7 mouse cellular contexts compared by ENCODE assay signal in the genomic region with DNA sequence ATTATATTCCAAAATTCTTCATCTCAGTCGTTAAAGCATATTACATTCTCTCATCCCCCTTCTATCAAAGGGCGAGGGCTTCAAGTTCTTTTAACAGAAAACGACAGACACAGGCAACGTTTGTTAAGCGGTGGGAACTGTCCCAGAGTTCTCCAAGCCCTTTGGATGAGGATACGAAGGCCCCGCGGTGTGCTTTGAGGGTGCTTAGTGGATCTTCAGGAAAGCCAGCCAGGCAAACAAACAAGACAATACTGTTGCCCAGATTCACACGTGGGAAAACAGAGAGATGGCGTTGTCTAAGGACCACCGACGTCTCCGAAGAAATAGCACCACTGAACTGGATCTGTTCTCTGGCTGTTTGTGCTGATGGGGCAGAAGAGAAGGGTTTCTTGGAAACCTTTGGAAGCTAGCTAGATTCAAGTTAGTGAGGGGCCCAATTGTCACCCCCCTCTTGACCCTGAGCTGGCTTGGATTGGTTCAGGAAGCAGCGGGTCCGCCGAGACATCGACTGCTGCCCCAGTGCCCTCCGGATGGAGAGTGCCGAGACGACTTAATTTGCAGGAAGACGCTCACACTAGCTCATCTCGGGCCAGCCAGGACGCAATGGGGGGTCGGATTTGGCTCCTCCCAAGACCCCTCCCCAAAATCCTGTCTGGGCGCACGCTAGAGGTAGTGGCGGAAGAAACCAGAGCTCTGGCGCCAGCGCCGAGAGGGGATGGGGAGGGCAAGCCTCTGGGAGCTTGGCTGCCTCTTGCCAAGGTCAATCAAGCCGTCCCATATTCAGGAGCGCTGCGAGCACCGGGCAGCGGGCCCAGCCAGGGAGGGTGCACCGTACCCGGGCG. TPM values are rescaled to one million over a fixed set of nuclear protein-coding genes. Genes with fewer than 3 reads are reported as not detected.
DNase-seq lines count a peak whose midpoint lies in the region; ATAC-seq and TF ChIP-seq lines count a peak whose summit lies in the region.

No protein-coding gene starts in this region.

- H3K4me1 ChIP-seq in bone marrow macrophage, adult 2 months (ENCODE audit: control insufficient read depth, insufficient read depth, low read length), result peaks cover 5% of the 10 kb centered on the region
- peaks cover 65% of the 10 kb centered on the region for H3K4me1 ChIP-seq in limb, embryonic 14.5 days (ENCODE audit: control insufficient read depth, insufficient read depth, low read length)
- H3K4me1 ChIP-seq in midbrain, embryonic 15.5 days, result peaks cover 30% of the 10 kb centered on the region

- peak overlapping the region; percentile 45 for H3K4me3 ChIP-seq in bone marrow macrophage, adult 2 months (ENCODE audit: insufficient read depth, low read length)
- peak overlapping the region; percentile 38 for H3K4me3 ChIP-seq in limb, embryonic 14.5 days (replicated peaks; ENCODE audit: low read length)
- H3K4me3 ChIP-seq in midbrain, embryonic 15.5 days, result peak overlapping the region; percentile 33

- peak overlapping the region; percentile 85 for H3K4me2 ChIP-seq in limb, embryonic 14.5 days (replicated peaks; ENCODE audit: low read depth, low read length, severe bottlenecking)
- H3K4me2 ChIP-seq in midbrain, embryonic 15.5 days, result peak overlapping the region; percentile 66

- no peak overlapping the region for H3K27ac ChIP-seq in bone marrow macrophage, adult 2 months (ENCODE audit: insufficient read depth, low read depth, low read length)
- peak overlapping the region; percentile 40; the same call in 1 of the 2 replicates for H3K27ac ChIP-seq in limb, embryonic 14.5 days (replicated peaks; ENCODE audit: low read depth, low read length)
- H3K27ac ChIP-seq in midbrain, embryonic 15.5 days, result no peak overlapping the region

- no peaks in the 10 kb centered on the region for H3K9me3 ChIP-seq in limb, embryonic 14.5 days (ENCODE audit: control insufficient read depth, low read length)
- no peaks in the 10 kb centered on the region for H3K9me3 ChIP-seq in midbrain, embryonic 15.5 days

- no peak for ATAC-seq in limb, embryonic 14.5 days (ENCODE audit: low FRiP score, low read depth)
- ATAC-seq in midbrain, embryonic 15.5 days (replicated peaks), result peak; percentile 32; the same call in 1 of the 2 replicates

- WGBS in limb, embryonic 14.5 days, result 5% methylated on average over 38 of the region's 38 CpGs
- 5% methylated on average over 38 of the region's 38 CpGs for WGBS in midbrain, embryonic 15.5 days

- H3K9ac ChIP-seq in limb, embryonic 14.5 days (ENCODE audit: low read depth, low read length, severe bottlenecking), result peak overlapping the region; percentile 44; the same call in 1 of the 2 replicates
- no peak overlapping the region for H3K9ac ChIP-seq in midbrain, embryonic 15.5 days

- no peaks in the 10 kb centered on the region for H3K36me3 ChIP-seq in limb, embryonic 14.5 days (ENCODE audit: control insufficient read depth, insufficient read depth, low read length)
- H3K36me3 ChIP-seq in midbrain, embryonic 15.5 days (replicated peaks), result no peaks in the 10 kb centered on the region

- no peaks in the 10 kb centered on the region for H3K27me3 ChIP-seq in limb, embryonic 14.5 days (ENCODE audit: control insufficient read depth, insufficient read depth, low read length)
- peaks cover 38% of the 10 kb centered on the region for H3K27me3 ChIP-seq in midbrain, embryonic 15.5 days (replicated peaks)

- peak; percentile 69 for DNase-seq in embryo, embryonic 10.5 days (ENCODE audit: low spot score)
- peak; percentile 56 for DNase-seq in heart, adult 8-10 months (ENCODE audit: low spot score)
- DNase-seq in kidney, adult 11 months, result peak; percentile 74
- DNase-seq in limb, embryonic 14.5 days (ENCODE audit: low spot score), result no peak
- peak; percentile 79 for DNase-seq in testis, postnatal 10 days (ENCODE audit: low spot score)

- no peak for TF ChIP-seq CTCF in bone marrow macrophage, adult 2 months (IDR thresholded peaks at IDR 0.05; ENCODE audit: low read depth, low read length)

- no peak for TF ChIP-seq POLR2A in bone marrow macrophage, adult 2 months (IDR thresholded peaks at IDR 0.05; ENCODE audit: borderline replicate concordance, low read depth, low read length)
- TF ChIP-seq POLR2A in limb, embryonic 14.5 days (IDR thresholded peaks at IDR 0.05; ENCODE audit: borderline replicate concordance, extremely low read depth, insufficient read depth, insufficient read length), result no peak

RNA-seq across cellular contexts. Expression of a gene that starts 43.5 kb away (rescaled TPM):
- polyA plus RNA-seq in bone marrow macrophage, adult 2 months (2012; ENCODE audit: insufficient read depth, insufficient read length, missing spikeins), result not detected in 2 replicates
- total RNA-seq in heart, adult 8-10 months (2022), result 10 to 100 TPM in 2 of 4 experiments, 1 to 10 TPM in 2; 7.1 to 10.0 (median 8.8) TPM
- polyA plus RNA-seq in limb, embryonic 14.5 days (2012; rRNA removed), result 70.9 and 96.8 TPM in 2 replicates
- polyA plus RNA-seq in limb, embryonic 14.5 days (2014; fragmentation: Nextera tagmentation; extraction: Ambion mirVana), result 37.0 and 42.1 TPM in 2 replicates
- polyA plus RNA-seq in midbrain, embryonic 15.5 days (2015; fragmentation: Nextera tagmentation; extraction: Ambion mirVana), result 12.2 and 14.0 TPM in 2 replicates

Comparison
In these comparisons a context has a peak if more than half of its experiments do, and no peak if none do; other contexts are left out.
1. RNA of a gene that starts 43.5 kb away (polyA plus RNA-seq): 37.0 to 96.8 TPM in limb, embryonic 14.5 days and 12.2 to 14.0 TPM in midbrain, embryonic 15.5 days; not detected in bone marrow macrophage, adult 2 months; every median in the first group is over 10 times any median in the second.
2. Peak in every context shown above with its lines, with median percentiles within 50 percentile points of each other: H3K4me3 ChIP-seq.